Mouse (Mus musculus) stomach, embryonic 16.5 days (tissue): ENCODE measurements around the gene Fcgr2b. TPM values are rescaled to one million over a fixed set of nuclear protein-coding genes. Genes with fewer than 3 reads are reported as not detected.
"Not testable (repeated sequence)": the region's sequence is repeated elsewhere in the genome, so short reads cannot be mapped to it uniquely, and the experiment has no call there.

Experiments used
- ATAC-seq: fragments of 200-750 bp; cut with Nextera tagmentation; 2 replicates; pipeline ENCODE4 v1.8.0; 2017; ENCODE audit warnings: moderate number of reproducible peaks, moderate TSS enrichment; ENCODE audit not compliant: insufficient read depth, low FRiP score
- H3K27ac ChIP-seq: fragments of 300-500 bp; sonication (generic); 2 replicates; pipeline ENCODE4 v1.5.1; 2014; ENCODE audit warnings: low read length
- H3K27me3 ChIP-seq: fragments of 300-500 bp; sonication (generic); 2 replicates; pipeline ENCODE4 v1.6.1; 2014; ENCODE audit warnings: low read length, control low read depth, mixed read lengths; ENCODE audit not compliant: control insufficient read depth, insufficient read depth
- H3K36me3 ChIP-seq: fragments of 300-500 bp; sonication (generic); 2 replicates; pipeline ENCODE4 v1.6.1; 2014; ENCODE audit warnings: low read length; ENCODE audit not compliant: control insufficient read depth, insufficient read depth
- H3K4me1 ChIP-seq: fragments of 300-500 bp; sonication (generic); 2 replicates; pipeline ENCODE4 v1.6.1; 2014; ENCODE audit warnings: low read length, control low read depth, mixed read lengths; ENCODE audit not compliant: control insufficient read depth, insufficient read depth
- H3K4me2 ChIP-seq: fragments of 300-500 bp; sonication (generic); 2 replicates; pipeline ENCODE4 v1.6.1; 2014; ENCODE audit warnings: low read depth, low read length, mixed read lengths
- H3K4me3 ChIP-seq: fragments of 300-500 bp; sonication (generic); replicated peaks from 2 replicates; pipeline ENCODE4 v1.5.1; 2014; ENCODE audit warnings: mild to moderate bottlenecking, low read length
- H3K9ac ChIP-seq: fragments of 300-500 bp; sonication (generic); 2 replicates; pipeline ENCODE4 v1.6.1; 2014; ENCODE audit warnings: low read length
- H3K9me3 ChIP-seq: fragments of 300-500 bp; sonication (generic); replicated peaks from 2 replicates; pipeline ENCODE4 v1.6.1; 2016; ENCODE audit warnings: low read length, control low read depth; ENCODE audit not compliant: control insufficient read depth
- WGBS: fragments of 180-500 bp; shearing (Covaris S2); extraction: QIAGEN DNeasy Blood & Tissue Kit; methylation state at CpG from one replicate; pipeline ENCODE4 v1.1.7; 2014; 5-methylcytosine and 5-hydroxymethylcytosine counted together
- polyA plus RNA-seq: library from polyadenylated mRNA; unstranded; fragments of >200 nt; fragmentation: Nextera tagmentation; extraction: Ambion mirVana; gene quantifications from 2 replicates; pipeline ENCODE4 v1.2.1, GENCODE M21; 2015

Gene Fcgr2b
- polyA plus RNA-seq, 1 experiment from 2014 or later, result 3.4 TPM

DNA sequence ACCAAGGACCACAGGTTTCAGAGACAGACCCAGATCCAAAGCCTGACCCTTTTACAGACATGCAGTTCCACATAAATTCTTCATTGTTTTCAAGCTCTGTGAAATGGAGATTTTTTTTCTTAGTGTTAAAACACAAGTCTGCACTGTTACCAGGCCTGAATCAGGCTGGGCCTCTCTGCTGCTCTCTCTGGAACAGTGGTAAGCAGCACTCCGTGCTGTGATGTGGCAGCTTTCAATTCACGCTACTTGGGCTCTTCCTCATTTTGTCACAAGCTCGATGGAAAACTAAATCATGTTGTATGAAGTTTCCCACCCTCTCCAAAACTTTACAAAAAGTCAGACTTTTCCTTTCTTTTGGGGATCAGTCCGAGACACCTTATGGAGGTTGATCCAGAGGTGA, 6.7 kb upstream of the Fcgr2b start:
- no peaks in the 10 kb centered on the region for H3K4me1 ChIP-seq
- no peak overlapping the region for H3K27ac ChIP-seq
- no peak overlapping the region for H3K4me2 ChIP-seq
- H3K4me3 ChIP-seq, result no peak overlapping the region
- H3K36me3 ChIP-seq, result no peaks in the 10 kb centered on the region
- H3K9me3 ChIP-seq, result no peaks in the 10 kb centered on the region
- no peaks in the 10 kb centered on the region for H3K27me3 ChIP-seq
- ATAC-seq, result no peak
- no peak overlapping the region for H3K9ac ChIP-seq
- 84% methylated on average over 4 of the region's 4 CpGs for WGBS

DNA sequence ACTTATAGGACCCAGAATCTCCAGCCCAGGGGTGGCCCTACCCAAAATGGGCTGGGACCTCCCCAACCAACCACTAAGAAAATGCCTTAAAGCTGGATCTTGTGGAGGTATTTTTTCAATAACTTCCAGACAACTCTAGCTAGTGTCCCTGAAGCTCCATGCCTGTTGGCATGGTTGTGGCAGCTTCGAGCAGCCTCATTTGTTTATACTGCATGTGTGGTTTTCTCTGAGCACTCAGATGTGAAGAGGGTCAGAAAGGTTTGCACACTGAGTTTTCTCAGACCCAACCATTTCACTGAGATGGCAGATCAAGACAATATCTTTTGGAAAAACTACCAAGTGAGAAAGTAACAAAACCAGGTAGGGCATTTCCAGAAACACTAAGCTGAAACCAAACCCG, 6.0 kb upstream of the Fcgr2b start:
- 82% methylated on average over 2 of the region's 2 CpGs for WGBS
- no peaks in the 10 kb centered on the region for H3K36me3 ChIP-seq
- no peak overlapping the region for H3K27ac ChIP-seq
- no peaks in the 10 kb centered on the region for H3K4me1 ChIP-seq
- H3K9me3 ChIP-seq, result no peaks in the 10 kb centered on the region
- no peak overlapping the region for H3K4me2 ChIP-seq
- H3K4me3 ChIP-seq, result no peak overlapping the region
- H3K27me3 ChIP-seq, result no peaks in the 10 kb centered on the region
- H3K9ac ChIP-seq, result no peak overlapping the region
- no peak for ATAC-seq

DNA sequence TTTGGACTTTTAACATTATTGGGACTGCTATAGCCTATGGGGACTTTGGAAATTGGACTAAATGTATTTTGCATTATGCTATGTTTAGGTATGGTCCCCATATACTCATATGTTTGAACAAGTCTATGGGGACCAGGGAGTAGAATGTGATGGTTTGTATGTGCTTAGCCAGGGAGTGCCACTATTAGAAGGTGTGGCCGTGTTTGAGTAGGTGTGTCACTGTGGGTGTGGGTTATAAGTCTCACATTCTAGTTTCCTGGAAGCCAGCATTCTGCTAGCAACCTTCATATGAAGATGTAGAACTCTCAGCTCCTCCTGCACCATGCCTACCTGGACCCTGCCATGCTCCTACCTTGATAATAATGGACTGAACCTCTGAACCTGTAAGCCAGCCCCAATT, 5.3 kb upstream of the Fcgr2b start:
- H3K4me3 ChIP-seq, H3K4me1 ChIP-seq, H3K27ac ChIP-seq, H3K9me3 ChIP-seq, H3K4me2 ChIP-seq, H3K27me3 ChIP-seq, H3K9ac ChIP-seq, H3K36me3 ChIP-seq: not testable (repeated sequence)
- ATAC-seq, result peak; percentile 47; the same call in 1 of the 2 replicates
- WGBS, result 65% methylated on average over 1 of the region's 1 CpGs

DNA sequence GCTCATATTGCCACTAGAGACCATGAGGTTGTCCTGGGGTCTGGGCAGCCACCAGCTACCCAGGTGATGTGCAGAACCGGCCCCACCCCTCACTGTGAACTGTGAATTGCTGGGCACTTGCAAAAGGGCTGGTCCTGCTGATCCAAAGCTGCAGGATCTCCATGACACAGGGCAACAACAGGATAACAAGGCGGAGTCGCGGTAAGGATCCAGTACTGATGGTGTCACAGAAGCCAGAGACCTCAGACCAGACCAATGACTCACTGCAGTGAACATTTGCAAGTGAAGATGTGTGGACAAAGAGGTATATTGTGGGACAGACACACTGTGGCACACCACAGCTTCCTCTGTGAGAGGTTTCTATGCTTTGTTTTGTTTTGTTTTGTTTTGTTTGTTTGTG, 2.3 kb upstream of the Fcgr2b start:
- Histone ChIP-seq H3K36me3 (no peaks in the 10 kb centered on the region), H3K4me3 (no peak overlapping the region), H3K27ac (no peak overlapping the region), H3K9ac (no peak overlapping the region), H3K27me3 (no peaks in the 10 kb centered on the region), H3K4me1 (no peaks in the 10 kb centered on the region), H3K4me2 (no peak overlapping the region), H3K9me3 (no peaks in the 10 kb centered on the region)
- 76% methylated on average over 4 of the region's 4 CpGs for WGBS
- ATAC-seq, result no peak

DNA sequence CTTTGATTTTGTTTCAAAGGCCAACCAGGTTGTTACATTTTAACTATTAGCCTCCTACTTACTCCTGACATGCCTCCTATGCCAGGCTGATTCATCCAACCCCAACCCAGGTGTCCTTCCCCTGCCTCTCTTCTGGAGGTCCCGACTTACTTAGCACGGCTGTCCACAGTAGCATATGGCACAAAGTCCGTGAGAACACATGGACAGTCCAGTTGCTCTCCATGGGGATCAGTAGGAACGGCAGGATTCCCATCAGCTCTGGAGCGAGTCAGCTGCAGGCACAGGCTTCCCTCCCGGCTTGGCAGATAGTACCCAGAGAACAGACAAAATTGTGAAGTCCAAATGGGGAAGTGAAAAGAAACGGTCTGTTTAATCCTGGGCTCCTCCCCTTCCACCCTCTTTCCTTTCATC, 591 bp downstream of the Fcgr2b start:
- ATAC-seq, result no peak

DNA sequence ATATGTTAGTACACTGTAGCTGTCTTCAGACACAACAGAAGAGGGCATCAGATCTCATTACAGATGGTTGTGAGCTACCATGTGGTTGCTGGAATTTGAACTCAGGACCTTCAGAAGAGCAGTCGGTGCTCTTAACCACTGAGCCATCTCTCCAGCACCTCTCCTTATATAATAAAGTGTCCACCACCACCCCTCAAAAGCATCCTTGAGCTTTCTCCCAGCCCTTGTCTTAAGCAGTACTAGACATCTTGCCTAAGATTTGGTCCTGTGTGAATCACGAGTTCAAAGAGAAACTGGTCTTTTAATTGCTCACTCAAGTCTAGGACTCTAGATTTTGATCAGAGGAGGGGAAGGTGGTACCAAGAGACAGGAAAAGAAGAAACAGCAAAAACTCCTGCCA, 997 bp downstream of the Fcgr2b start:
- WGBS, result 80% methylated on average over 2 of the region's 2 CpGs
- H3K4me1 ChIP-seq, H3K27me3 ChIP-seq, H3K36me3 ChIP-seq, H3K4me3 ChIP-seq, H3K4me2 ChIP-seq, H3K9me3 ChIP-seq, H3K27ac ChIP-seq, ATAC-seq, H3K9ac ChIP-seq: not testable (repeated sequence)

More for the DNA sequence above, 591 bp downstream of the Fcgr2b start:
- no peaks in the 10 kb centered on the region for H3K4me1 ChIP-seq
- H3K4me3 ChIP-seq, result no peak overlapping the region
- H3K9ac ChIP-seq, result no peak overlapping the region
- no peak overlapping the region for H3K27ac ChIP-seq
- H3K9me3 ChIP-seq, result no peaks in the 10 kb centered on the region
- no peaks in the 10 kb centered on the region for H3K27me3 ChIP-seq
- WGBS, result 65% methylated on average over 7 of the region's 7 CpGs
- no peak overlapping the region for H3K4me2 ChIP-seq
- no peaks in the 10 kb centered on the region for H3K36me3 ChIP-seq

DNA sequence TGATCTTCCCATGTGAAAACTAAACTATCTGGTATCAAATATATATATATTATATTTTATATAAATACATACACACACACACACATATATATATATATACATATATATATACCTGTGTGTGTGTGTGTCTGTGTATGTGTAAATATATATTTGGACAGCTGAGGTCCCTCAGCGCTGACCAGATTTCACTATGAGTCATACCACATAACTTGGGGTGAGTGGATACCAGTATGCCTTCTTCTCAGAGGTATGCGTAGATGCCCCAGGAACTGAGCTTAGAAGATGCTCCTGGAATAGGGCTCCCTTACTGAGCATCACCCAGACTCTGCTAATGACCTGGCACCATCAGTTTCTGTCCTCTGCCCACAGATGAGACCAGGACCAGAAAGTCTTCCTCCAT, 1.6 kb downstream of the Fcgr2b start:
- Histone ChIP-seq H3K4me2 (no peak overlapping the region), H3K9me3 (no peaks in the 10 kb centered on the region), H3K9ac (no peak overlapping the region), H3K4me1 (no peaks in the 10 kb centered on the region), H3K4me3 (no peak overlapping the region), H3K27ac (no peak overlapping the region), H3K27me3 (no peaks in the 10 kb centered on the region), H3K36me3 (no peaks in the 10 kb centered on the region)
- 92% methylated on average over 2 of the region's 2 CpGs for WGBS
- ATAC-seq, result no peak

DNA sequence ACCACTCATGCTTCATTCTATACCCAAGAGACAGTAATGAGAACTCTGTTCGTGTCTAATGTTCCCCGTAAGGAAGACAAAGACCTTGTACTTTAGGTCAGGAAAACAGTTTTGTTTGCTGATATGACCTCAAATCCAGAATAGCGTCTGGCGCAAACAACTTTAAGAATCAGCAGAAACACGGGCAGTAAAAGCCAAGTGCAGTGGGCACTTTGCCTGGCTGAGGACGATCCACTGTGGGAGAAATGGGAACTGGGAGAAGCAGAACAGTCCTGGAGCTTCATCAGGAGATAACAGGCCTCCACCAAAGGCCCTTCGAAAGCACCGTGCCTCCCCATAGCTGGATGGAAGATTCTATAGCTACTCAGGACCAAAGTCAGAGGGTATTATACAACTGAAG, 2.2 kb downstream of the Fcgr2b start:
- no peak for ATAC-seq
- Histone ChIP-seq H3K27ac (no peak overlapping the region), H3K9me3 (no peaks in the 10 kb centered on the region), H3K4me2 (no peak overlapping the region), H3K4me1 (no peaks in the 10 kb centered on the region), H3K9ac (no peak overlapping the region), H3K27me3 (no peaks in the 10 kb centered on the region), H3K4me3 (no peak overlapping the region), H3K36me3 (no peaks in the 10 kb centered on the region)
- WGBS, result 80% methylated on average over 8 of the region's 8 CpGs

DNA sequence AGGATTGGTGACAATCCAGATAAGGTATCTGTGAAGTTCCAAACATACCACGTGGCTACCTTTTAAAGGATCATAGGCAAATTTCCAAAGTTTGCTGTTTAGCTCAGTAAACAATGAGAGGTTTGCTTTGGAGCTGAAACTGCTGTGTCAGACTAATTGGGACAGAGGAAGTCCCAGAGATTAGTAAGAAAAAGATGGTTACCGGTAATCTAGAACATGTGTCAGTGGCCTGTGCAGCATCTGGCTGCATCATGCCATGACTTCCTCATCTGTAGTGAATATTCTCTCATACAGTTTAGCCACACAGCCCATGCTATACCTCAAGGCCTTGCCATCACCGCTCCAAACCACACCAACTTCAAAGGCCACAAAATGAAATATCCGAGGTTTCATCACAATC, 3.4 kb downstream of the Fcgr2b start:
- 70% methylated on average over 4 of the region's 4 CpGs for WGBS
- no peak overlapping the region for H3K27ac ChIP-seq
- H3K27me3 ChIP-seq, result no peaks in the 10 kb centered on the region
- H3K36me3 ChIP-seq, result no peaks in the 10 kb centered on the region
- no peak overlapping the region for H3K4me2 ChIP-seq
- no peaks in the 10 kb centered on the region for H3K4me1 ChIP-seq
- H3K9ac ChIP-seq, result no peak overlapping the region
- no peak overlapping the region for H3K4me3 ChIP-seq
- no peak for ATAC-seq
- no peaks in the 10 kb centered on the region for H3K9me3 ChIP-seq

DNA sequence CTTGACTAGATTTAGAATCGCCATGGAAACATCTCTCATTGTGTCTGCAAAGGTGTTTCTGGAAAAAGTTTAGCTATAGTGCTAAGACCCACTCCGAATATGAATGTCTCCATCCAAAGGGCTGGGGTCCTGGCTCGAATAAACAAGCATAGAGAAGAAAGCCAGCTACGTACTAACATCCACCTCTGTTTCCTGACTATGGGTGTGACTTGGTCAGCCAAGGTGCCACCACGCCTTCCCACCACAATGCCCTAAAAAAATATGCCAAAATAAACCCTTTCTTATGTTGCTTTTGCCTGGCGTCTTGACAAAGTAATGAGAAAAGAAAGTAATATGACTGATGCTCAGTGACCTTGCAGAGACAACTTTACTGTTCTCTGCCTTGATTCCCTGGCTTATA, 3.9 kb downstream of the Fcgr2b start:
- WGBS, result 73% methylated on average over 6 of the region's 6 CpGs
- Histone ChIP-seq H3K27ac (no peak overlapping the region), H3K27me3 (no peaks in the 10 kb centered on the region), H3K9ac (no peak overlapping the region), H3K9me3 (no peaks in the 10 kb centered on the region), H3K4me3 (no peak overlapping the region), H3K4me1 (no peaks in the 10 kb centered on the region), H3K4me2 (no peak overlapping the region), H3K36me3 (no peaks in the 10 kb centered on the region)
- ATAC-seq, result no peak
